Mouse (Mus musculus) embryonic fibroblast, embryonic 13.5 days (primary cell): Measurements from ENCODE around the gene Eif4a2.
"Not testable (repeated sequence)": the region's sequence is repeated elsewhere in the genome, so short reads cannot be mapped to it uniquely, and the experiment has no call there.

Experiments
- CTCF ChIP-seq: IDR thresholded peaks from 2 replicates; pipeline ENCODE4 v1.5.1; 2011; ENCODE audit warnings: mild to moderate bottlenecking, control low read depth, low read length, moderate library complexity, borderline replicate concordance; ENCODE audit not compliant: insufficient read depth
- POLR2A ChIP-seq: IDR thresholded peaks from 2 replicates; pipeline ENCODE4 v1.6.1; 2011; ENCODE audit warnings: low read depth, mild to moderate bottlenecking, control low read depth, low read length, moderate library complexity

- not testable (repeated sequence) for TF ChIP-seq POLR2A, CTCF
Measured at GRCm38 (mm10) chr16:23097290-23098104, 9.7 kb upstream of the Eif4a2 start.
